Mouse (Mus musculus) lung, adult 18-20 months (tissue): ENCODE measurements around the gene Rbm15b.
A peak's percentile ranks its signal among the peaks of the same experiment; 100 is the strongest.

Experiments
- DNase-seq, 2 experiments: peaks; one replicate each; pipeline ENCODE4 v3.0.0; 2022; ENCODE audit warnings: mixed read lengths in 2 of 2

The Rbm15b gene

GRCm38 (mm10) chr9:106886828-106887702 lies at the start of gene Rbm15b:
Gene Rbm15b (minus strand): TSS chr9:106887428.
- peak; percentile 98 for DNase-seq

- no peak for DNase-seq
Observed at GRCm38 (mm10) chr9:106934998-106935397, 47.8 kb upstream of the Rbm15b start.

- no peak for DNase-seq
Observed at GRCm38 (mm10) chr9:106914878-106915277, 27.6 kb upstream of the Rbm15b start.

- DNase-seq: no peak
Observed at GRCm38 (mm10) chr9:106913759-106914158, 26.5 kb upstream of the Rbm15b start.

- DNase-seq: peak in 1 of 2 experiments; percentile 27
Observed at GRCm38 (mm10) chr9:106911624-106912023, 24.4 kb upstream of the Rbm15b start.

GRCm38 (mm10) chr9:106908715-106909114 lies 21.5 kb upstream of the Rbm15b start:
- peak in 1 of 2 experiments; percentile 38 for DNase-seq

- DNase-seq: no peak
Observed at GRCm38 (mm10) chr9:106908174-106908573, 20.9 kb upstream of the Rbm15b start.

- DNase-seq: no peak
Observed at GRCm38 (mm10) chr9:106906597-106906996, 19.4 kb upstream of the Rbm15b start.

- DNase-seq: peak in 1 of 2 experiments; percentile 56
Observed at GRCm38 (mm10) chr9:106903791-106904134, 16.5 kb upstream of the Rbm15b start.

- no peak for DNase-seq
Observed at GRCm38 (mm10) chr9:106903099-106903790, 16.0 kb upstream of the Rbm15b start.

- DNase-seq: no peak
Observed at GRCm38 (mm10) chr9:106901596-106901995, 14.4 kb upstream of the Rbm15b start.

GRCm38 (mm10) chr9:106898901-106899300 lies 11.7 kb upstream of the Rbm15b start:
- DNase-seq: no peak

GRCm38 (mm10) chr9:106893327-106893726 lies 6.1 kb upstream of the Rbm15b start:
- DNase-seq: no peak

- DNase-seq: no peak
Observed at GRCm38 (mm10) chr9:106892552-106892875, 5.3 kb upstream of the Rbm15b start.

- DNase-seq: peak; percentile 99
Observed at GRCm38 (mm10) chr9:106891829-106892551, 4.8 kb upstream of the Rbm15b start, which contains the start of gene Manf. Gene Manf (minus strand): TSS chr9:106891979.

GRCm38 (mm10) chr9:106891341-106891741 lies 4.1 kb upstream of the Rbm15b start:
- DNase-seq: no peak

GRCm38 (mm10) chr9:106890496-106891240 lies 3.4 kb upstream of the Rbm15b start:
- no peak for DNase-seq

GRCm38 (mm10) chr9:106889321-106889720 lies 2.1 kb upstream of the Rbm15b start:
- no peak for DNase-seq

GRCm38 (mm10) chr9:106888346-106888745 lies 1.1 kb upstream of the Rbm15b start:
- no peak for DNase-seq

GRCm38 (mm10) chr9:106885901-106886731 lies 1.1 kb downstream of the Rbm15b start:
- DNase-seq: peak; percentile 45 to 58

GRCm38 (mm10) chr9:106884996-106885900 lies 2.0 kb downstream of the Rbm15b start:
- DNase-seq: no peak
